Mouse (Mus musculus) embryo, embryonic 10 days (tissue): ENCODE measurements around the gene Cox4i2.

Source experiments
- DNase-seq: peaks from one replicate; pipeline ENCODE4 v3.0.0-alpha.2; 2015; ENCODE audit warnings: low spot score

Gene Cox4i2

GRCm38 (mm10) chr2:152753944-152754711 is at the start of gene Cox4i2:
Gene Cox4i2 (plus strand): TSS chr2:152754173.
- DNase-seq, result peak; percentile 70

- DNase-seq, result no peak
These were observed 49.7 kb upstream of the Cox4i2 start for GRCm38 (mm10) chr2:152704256-152704605.

GRCm38 (mm10) chr2:152704811-152705370 is 49.1 kb upstream of the Cox4i2 start:
- no peak for DNase-seq

GRCm38 (mm10) chr2:152705993-152706571 is 47.9 kb upstream of the Cox4i2 start:
- DNase-seq, result no peak

- DNase-seq, result no peak
These were observed 46.8 kb upstream of the Cox4i2 start for GRCm38 (mm10) chr2:152707186-152707585.

GRCm38 (mm10) chr2:152707627-152708026 is 46.3 kb upstream of the Cox4i2 start:
- peak; percentile 96 for DNase-seq

- no peak for DNase-seq
These were observed 44.9 kb upstream of the Cox4i2 start for GRCm38 (mm10) chr2:152709066-152709465.

- DNase-seq, result no peak
These were observed 37.7 kb upstream of the Cox4i2 start for GRCm38 (mm10) chr2:152716241-152716772.

- DNase-seq, result no peak
These were observed 36.3 kb upstream of the Cox4i2 start for GRCm38 (mm10) chr2:152717652-152718051.

GRCm38 (mm10) chr2:152718076-152718475 is 35.9 kb upstream of the Cox4i2 start:
- DNase-seq, result peak; percentile 59

- peak; percentile 67 for DNase-seq
These were observed 30.2 kb upstream of the Cox4i2 start for GRCm38 (mm10) chr2:152723651-152724331.

GRCm38 (mm10) chr2:152724332-152724723 is 29.6 kb upstream of the Cox4i2 start:
- DNase-seq, result no peak

- DNase-seq, result no peak
These were observed 28.7 kb upstream of the Cox4i2 start for GRCm38 (mm10) chr2:152725178-152725750.

- DNase-seq, result no peak
These were observed 27.8 kb upstream of the Cox4i2 start for GRCm38 (mm10) chr2:152726213-152726612.

GRCm38 (mm10) chr2:152726751-152727335 is 27.1 kb upstream of the Cox4i2 start:
- no peak for DNase-seq

GRCm38 (mm10) chr2:152727795-152728510 is 26.0 kb upstream of the Cox4i2 start:
- DNase-seq, result no peak

- no peak for DNase-seq
These were observed 25.4 kb upstream of the Cox4i2 start for GRCm38 (mm10) chr2:152728594-152728993.

GRCm38 (mm10) chr2:152729013-152729635 is 24.8 kb upstream of the Cox4i2 start:
- peak; percentile 80 for DNase-seq

GRCm38 (mm10) chr2:152729636-152730020 is 24.3 kb upstream of the Cox4i2 start:
- peak; percentile 84 for DNase-seq

GRCm38 (mm10) chr2:152733201-152733600 is 20.8 kb upstream of the Cox4i2 start:
- no peak for DNase-seq

- no peak for DNase-seq
These were observed 19.5 kb upstream of the Cox4i2 start for GRCm38 (mm10) chr2:152734501-152734900.
